Mouse (Mus musculus): ENCODE measurements around the gene Ppp2r5c. TPM values are rescaled to one million over a fixed set of nuclear protein-coding genes. Genes with fewer than 3 reads are reported as not detected.

Gene Ppp2r5c
- total and polyA plus RNA-seq, 3 experiments: 72.0 to 100.0 (median 93.9) TPM

- TF ChIP-seq MAZ (IDR thresholded peaks at IDR 0.05; ENCODE audit: low read depth, low read length) (no peak), ZNF384 (IDR thresholded peaks at IDR 0.05; ENCODE audit: low read depth, low read length) (peak; percentile 71), MYC (IDR thresholded peaks at IDR 0.05; ENCODE audit: low read depth, low read length) (no peak)
- H3K27me3 ChIP-seq (ENCODE audit: control insufficient read depth in 1 of 2, insufficient read depth in 2 of 2, low read length in 2 of 2): no peaks in the 10 kb centered on the region
- H3K9me3 ChIP-seq (replicated peaks; ENCODE audit: insufficient read depth, low read length): no peaks in the 10 kb centered on the region
- peaks cover 2 to 6% of the 10 kb centered on the region in 2 experiments; a peak in 3 of 4 replicates for H3K4me1 ChIP-seq (ENCODE audit: control insufficient read depth in 1 of 2, insufficient read depth in 2 of 2, low read length in 2 of 2)
- no peak overlapping the region for H3K27ac ChIP-seq (ENCODE audit: control insufficient read depth, low read depth, low read length)
- H3K36me3 ChIP-seq (ENCODE audit: control insufficient read depth in 1 of 2, insufficient read depth in 2 of 2, low read length in 2 of 2): peaks cover 4 to 8% of the 10 kb centered on the region in 2 experiments
- H3K79me2 ChIP-seq (ENCODE audit: control insufficient read depth, insufficient read depth, low read length, poor library complexity): peaks cover 42% of the 10 kb centered on the region
- H3K4me3 ChIP-seq (ENCODE audit: control insufficient read depth in 1 of 2, insufficient read depth in 1 of 2, low read depth in 2 of 2, low read length in 2 of 2): no peak overlapping the region
- no peak overlapping the region for H3K9ac ChIP-seq (ENCODE audit: control insufficient read depth, low read depth, low read length, poor library complexity, severe bottlenecking)
- no peak for DNase-seq (ENCODE audit: low read depth, low spot score)
Measured at GRCm38 (mm10) chr12:110609153-110609497, 162.2 kb downstream of the Ppp2r5c start.

- Histone ChIP-seq H3K4me3 (ENCODE audit: control insufficient read depth in 1 of 2, insufficient read depth in 1 of 2, low read depth in 2 of 2, low read length in 2 of 2) (no peak overlapping the region), H3K27me3 (ENCODE audit: control insufficient read depth in 1 of 2, insufficient read depth in 2 of 2, low read length in 2 of 2) (no peaks in the 10 kb centered on the region), H3K36me3 (ENCODE audit: control insufficient read depth in 1 of 2, insufficient read depth in 2 of 2, low read length in 2 of 2) (peaks cover 6 to 8% of the 10 kb centered on the region in 2 experiments), H3K9me3 (replicated peaks; ENCODE audit: insufficient read depth, low read length) (no peaks in the 10 kb centered on the region), H3K27ac (ENCODE audit: control insufficient read depth, low read depth, low read length) (no peak overlapping the region), H3K4me1 (ENCODE audit: control insufficient read depth in 1 of 2, insufficient read depth in 2 of 2, low read length in 2 of 2) (peaks cover 2 to 6% of the 10 kb centered on the region in 2 experiments; a peak in 3 of 4 replicates), H3K9ac (ENCODE audit: control insufficient read depth, low read depth, low read length, poor library complexity, severe bottlenecking) (no peak overlapping the region), H3K79me2 (ENCODE audit: control insufficient read depth, insufficient read depth, low read length, poor library complexity) (peaks cover 31% of the 10 kb centered on the region)
- TF ChIP-seq POLR2AphosphoS2 (IDR thresholded peaks at IDR 0.05; ENCODE audit: low read length) (no peak), ETS1 (IDR thresholded peaks at IDR 0.05; ENCODE audit: low read depth, low read length) (no peak), RAD21 (IDR thresholded peaks at IDR 0.05; ENCODE audit: low read depth, low read length) (no peak), SIN3A (IDR thresholded peaks at IDR 0.05; ENCODE audit: low read length) (no peak), MAZ (IDR thresholded peaks at IDR 0.05; ENCODE audit: low read depth, low read length) (no peak), NRF1 (IDR thresholded peaks at IDR 0.05; ENCODE audit: insufficient read depth, low read depth, low read length, poor library complexity, severe bottlenecking) (no peak), JUND (IDR thresholded peaks at IDR 0.05; ENCODE audit: low read depth, low read length) (no peak), USF2 (IDR thresholded peaks at IDR 0.05; ENCODE audit: borderline replicate concordance in 1 of 2, insufficient read depth in 1 of 2, low read depth in 1 of 2, low read length in 2 of 2) (no peak), ZMIZ1 (IDR thresholded peaks at IDR 0.05; ENCODE audit: low read depth, low read length) (no peak), MEF2A (IDR thresholded peaks at IDR 0.05; ENCODE audit: extremely low read depth, insufficient replicate concordance, low read depth, low read length, poor library complexity, severe bottlenecking) (no peak), MAX (IDR thresholded peaks at IDR 0.05; ENCODE audit: low read length) (no peak), CTCF (IDR thresholded peaks at IDR 0.05 in 2 of 3, conservative IDR thresholded peaks at IDR 0.05 in 1 of 3; ENCODE audit: control insufficient read depth in 1 of 3, insufficient read depth in 1 of 3, low read depth in 2 of 3, low read length in 3 of 3, poor library complexity in 1 of 3, severe bottlenecking in 1 of 3) (no peak), MXI1 (IDR thresholded peaks at IDR 0.05; ENCODE audit: low read depth, low read length) (no peak), POLR2AphosphoS5 (IDR thresholded peaks at IDR 0.05; ENCODE audit: borderline replicate concordance, low read depth, low read length) (no peak), EP300 (IDR thresholded peaks at IDR 0.05; ENCODE audit: low read depth in 1 of 2, low read length in 2 of 2) (no peak), E2F4 (IDR thresholded peaks at IDR 0.05; ENCODE audit: borderline replicate concordance, low read depth, low read length) (no peak), ZNF384 (IDR thresholded peaks at IDR 0.05; ENCODE audit: low read depth, low read length) (no peak), GABPA (IDR thresholded peaks at IDR 0.05; ENCODE audit: low read depth, low read length) (no peak)
- no peak for DNase-seq (ENCODE audit: low read depth, low spot score)
Measured at GRCm38 (mm10) chr12:110610713-110611112, 163.8 kb downstream of the Ppp2r5c start.

Measured in MEL (cell line).